Mouse (Mus musculus) CD8-positive naive resting alpha-beta T cell, adult 2 months (primary cell): ENCODE measurements around the gene Mlst8.
"Not testable (repeated sequence)": the region's sequence is repeated elsewhere in the genome, so short reads cannot be mapped to it uniquely, and the experiment has no call there.

Experiments
- DNase-seq, 2 experiments: peaks; one replicate each; pipeline ENCODE4 v3.0.0; 2022; ENCODE audit warnings: low read depth in 2 of 2, low spot score in 2 of 2

The Mlst8 gene

GRCm38 (mm10) chr17:24469910-24470602 is 8.8 kb downstream of the Mlst8 start, which contains the start of the genes E4f1 and Pgp:
Gene E4f1 (minus strand): TSS chr17:24470313.
Gene Pgp (plus strand): TSS chr17:24470392.
- DNase-seq, result peak; percentile 95 to 96

GRCm38 (mm10) chr17:24469336-24469909 is 9.5 kb downstream of the Mlst8 start:
- no peak for DNase-seq

GRCm38 (mm10) chr17:24468636-24469246 is 10.1 kb downstream of the Mlst8 start:
- no peak for DNase-seq

GRCm38 (mm10) chr17:24463374-24464133 is 15.3 kb downstream of the Mlst8 start:
- no peak for DNase-seq

- DNase-seq, result no peak
Measured at GRCm38 (mm10) chr17:24462932-24463331, 15.9 kb downstream of the Mlst8 start.

- peak in 1 of 2 experiments; percentile 43 for DNase-seq
Measured at GRCm38 (mm10) chr17:24461580-24461979, 17.3 kb downstream of the Mlst8 start.

- not testable (repeated sequence) for DNase-seq
Measured at GRCm38 (mm10) chr17:24455523-24456206, 23.2 kb downstream of the Mlst8 start.

- peak; percentile 98 to 100 for DNase-seq
Measured at GRCm38 (mm10) chr17:24454756-24455522, 23.9 kb downstream of the Mlst8 start.

- peak; percentile 16 to 28 for DNase-seq
Measured at GRCm38 (mm10) chr17:24454218-24454755, 24.6 kb downstream of the Mlst8 start.

- DNase-seq, result no peak
Measured at GRCm38 (mm10) chr17:24453372-24453771, 25.5 kb downstream of the Mlst8 start.

GRCm38 (mm10) chr17:24451220-24451619 is 27.7 kb downstream of the Mlst8 start:
- DNase-seq, result no peak

- no peak for DNase-seq
Measured at GRCm38 (mm10) chr17:24449507-24449906, 29.4 kb downstream of the Mlst8 start.

GRCm38 (mm10) chr17:24446590-24446989 is 32.3 kb downstream of the Mlst8 start:
- DNase-seq, result no peak

- DNase-seq, result no peak
Measured at GRCm38 (mm10) chr17:24443409-24443808, 35.5 kb downstream of the Mlst8 start.

- DNase-seq, result no peak
Measured at GRCm38 (mm10) chr17:24442632-24443155, 36.2 kb downstream of the Mlst8 start, which contains the start of gene Dnase1l2. Gene Dnase1l2 (minus strand): TSS chr17:24443105.

GRCm38 (mm10) chr17:24442107-24442506 is 36.8 kb downstream of the Mlst8 start:
- no peak for DNase-seq

- DNase-seq, result no peak
Measured at GRCm38 (mm10) chr17:24441148-24441547, 37.7 kb downstream of the Mlst8 start.

- no peak for DNase-seq
Measured at GRCm38 (mm10) chr17:24440377-24440776, 38.5 kb downstream of the Mlst8 start.

GRCm38 (mm10) chr17:24437016-24437415 is 41.9 kb downstream of the Mlst8 start:
- DNase-seq, result peak; percentile 40 to 55
